Mouse (Mus musculus) C3H10T1/2 (cell line): Measurements from ENCODE around the gene Trim46. TPM values are rescaled to one million over a fixed set of nuclear protein-coding genes. Genes with fewer than 3 reads are reported as not detected.

Source experiments
- polyA plus RNA-seq, 2 experiments: library from polyadenylated mRNA; unstranded; fragments of >200 nt; fragmentation: generic; extraction: Trizol; gene quantifications; one replicate each; pipeline ENCODE4 v1.2.1; 2012; ENCODE audit warnings: missing spikeins in 2 of 2

Gene Trim46
- 10 to 100 TPM in 1 of 2 experiments, 1 to 10 TPM in 1; 2.6 to 10.1 TPM for polyA plus RNA-seq

GRCm38 (mm10) chr3:89246261-89247100, at the start of gene Trim46:
Trim46 (minus strand) TSS chr3:89246309.

DNA sequence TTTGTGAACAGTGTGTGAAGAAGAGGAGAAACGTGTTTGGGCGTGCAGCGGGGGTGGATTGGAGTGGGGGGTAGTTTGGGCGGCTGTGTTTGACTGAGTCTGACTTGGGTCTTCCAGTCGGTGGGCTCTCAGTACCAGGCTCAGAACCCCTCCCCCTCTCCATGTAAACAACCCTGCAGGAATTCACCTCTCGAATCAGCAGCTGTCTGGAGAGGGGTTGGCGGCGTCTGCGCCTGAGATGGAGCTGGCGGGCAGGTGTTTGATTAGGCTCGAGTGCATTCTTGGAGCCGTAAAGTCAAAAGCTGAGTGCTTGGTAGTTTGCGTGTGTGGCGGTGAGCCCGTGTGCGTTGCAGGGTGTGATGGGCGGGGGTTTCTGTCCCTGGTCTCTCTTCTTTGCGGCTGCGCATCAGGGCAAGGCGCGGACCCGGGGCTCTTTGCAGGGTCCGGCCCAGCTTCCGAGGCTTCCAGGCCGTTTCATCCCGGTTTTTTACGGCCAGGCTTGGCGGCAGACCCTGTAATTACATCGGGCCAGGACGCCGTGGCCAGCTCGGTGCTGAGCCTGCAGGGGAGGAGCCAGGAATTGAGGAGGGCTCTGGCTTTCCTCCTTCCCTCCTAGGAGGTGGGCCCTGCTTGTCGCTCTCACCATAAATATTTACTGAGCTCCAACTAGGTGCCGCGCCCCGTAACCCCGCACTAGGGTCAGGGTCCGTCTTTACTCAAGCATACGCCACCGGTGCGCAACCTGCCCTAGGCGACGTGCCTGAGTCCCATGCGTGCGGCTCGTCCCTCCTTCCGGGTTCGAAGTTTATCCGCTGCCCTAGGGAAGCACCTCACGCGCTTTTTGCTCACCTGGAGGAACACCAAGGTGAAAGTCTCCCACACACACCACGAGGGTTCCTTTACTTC, 34.8 kb upstream of the Trim46 start, which contains the start of gene Efna1:
TSS of gene Efna1 (minus strand) at position 537 of the 906 bp plus-strand sequence.

DNA sequence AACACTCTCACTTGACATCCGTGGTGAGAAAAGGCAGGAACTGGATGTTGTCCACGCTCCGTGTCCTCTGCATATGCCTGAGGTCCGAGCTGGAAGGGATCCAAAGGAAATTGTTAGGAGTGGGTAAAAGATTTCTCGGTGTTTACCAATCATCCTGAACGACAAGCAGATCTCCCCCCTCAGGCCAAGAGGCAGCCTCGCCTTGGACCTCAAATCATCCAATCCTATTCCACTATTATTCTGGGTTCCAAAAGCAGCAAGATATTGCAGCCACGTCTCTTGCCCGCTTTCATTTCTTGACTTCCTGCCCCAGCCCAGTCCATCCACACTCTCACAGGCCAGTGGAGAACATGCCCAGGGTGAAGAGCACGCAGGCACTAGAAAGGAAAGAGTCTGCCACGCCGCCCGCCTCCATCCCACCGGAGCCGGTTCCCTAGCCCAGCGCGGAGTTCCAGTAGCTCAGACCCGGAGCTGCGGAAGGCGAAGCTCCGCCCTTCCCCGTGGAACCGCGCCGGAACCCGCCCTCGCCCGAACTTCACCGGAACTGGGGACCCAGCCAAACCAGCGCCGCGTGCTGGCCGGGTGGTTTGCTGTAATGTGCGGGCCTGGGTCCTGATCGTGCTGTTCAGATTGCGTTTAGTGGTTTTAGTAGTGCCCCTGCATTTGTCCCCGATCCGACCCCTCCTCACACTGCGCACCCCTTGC, 24.1 kb upstream of the Trim46 start, which contains the start of gene Slc50a1:
TSS of gene Slc50a1 (minus strand) at position 520 of the 705 bp plus-strand sequence.

DNA sequence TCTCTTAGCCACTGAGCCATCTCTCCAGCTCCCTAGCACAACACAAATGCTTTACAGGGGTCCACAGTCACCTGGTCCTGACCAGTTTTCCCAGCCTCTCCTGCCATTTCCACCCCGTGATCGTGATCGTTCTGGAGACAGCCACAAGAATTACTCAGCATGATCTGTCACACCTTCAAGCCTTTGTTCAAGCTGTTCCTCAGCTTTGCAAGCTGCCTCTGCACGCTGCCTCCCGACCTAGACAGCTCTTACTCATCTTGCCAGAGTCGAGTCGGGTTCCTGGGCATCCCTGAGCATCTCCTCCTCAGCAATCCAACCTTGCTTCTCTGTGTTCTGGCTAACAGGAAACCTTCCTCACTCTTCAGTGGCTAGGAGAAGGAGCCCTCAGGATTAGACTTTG, 13.0 kb upstream of the Trim46 start, which contains the start of gene Dpm3:
TSS of gene Dpm3 (plus strand) at position 283 of the 400 bp plus-strand sequence.

GRCm38 (mm10) chr3:89245688-89246171, 379 bp downstream of the Trim46 start, which contains the start of gene Krtcap2:
Krtcap2 (plus strand) TSS chr3:89245966.

GRCm38 (mm10) chr3:89228836-89229235, 17.3 kb downstream of the Trim46 start, which contains the start of gene Muc1:
Muc1 (plus strand) TSS chr3:89229057.

DNA sequence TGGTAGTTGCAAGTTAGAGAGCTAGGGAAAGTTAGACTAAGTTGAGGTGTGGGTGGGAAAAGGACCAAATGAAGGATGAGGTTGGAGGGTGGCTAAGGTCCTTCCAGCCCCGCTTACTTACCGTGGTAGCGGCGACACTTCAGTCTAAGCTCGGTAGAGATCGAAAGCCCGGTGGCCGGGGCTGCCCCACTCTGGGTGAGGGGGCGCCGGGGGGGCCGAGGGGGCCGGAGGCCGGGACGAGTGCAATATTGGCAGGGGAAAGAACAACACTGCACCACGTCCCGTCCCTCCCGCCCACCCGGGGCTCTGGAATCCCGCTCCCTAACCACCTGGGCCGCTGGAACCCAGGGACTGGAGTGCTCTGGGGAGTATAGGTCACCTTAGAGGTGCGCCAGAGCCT, 19.2 kb downstream of the Trim46 start, which contains the start of gene Mtx1:
TSS of gene Mtx1 (minus strand) at position 189 of the 400 bp plus-strand sequence.

DNA sequence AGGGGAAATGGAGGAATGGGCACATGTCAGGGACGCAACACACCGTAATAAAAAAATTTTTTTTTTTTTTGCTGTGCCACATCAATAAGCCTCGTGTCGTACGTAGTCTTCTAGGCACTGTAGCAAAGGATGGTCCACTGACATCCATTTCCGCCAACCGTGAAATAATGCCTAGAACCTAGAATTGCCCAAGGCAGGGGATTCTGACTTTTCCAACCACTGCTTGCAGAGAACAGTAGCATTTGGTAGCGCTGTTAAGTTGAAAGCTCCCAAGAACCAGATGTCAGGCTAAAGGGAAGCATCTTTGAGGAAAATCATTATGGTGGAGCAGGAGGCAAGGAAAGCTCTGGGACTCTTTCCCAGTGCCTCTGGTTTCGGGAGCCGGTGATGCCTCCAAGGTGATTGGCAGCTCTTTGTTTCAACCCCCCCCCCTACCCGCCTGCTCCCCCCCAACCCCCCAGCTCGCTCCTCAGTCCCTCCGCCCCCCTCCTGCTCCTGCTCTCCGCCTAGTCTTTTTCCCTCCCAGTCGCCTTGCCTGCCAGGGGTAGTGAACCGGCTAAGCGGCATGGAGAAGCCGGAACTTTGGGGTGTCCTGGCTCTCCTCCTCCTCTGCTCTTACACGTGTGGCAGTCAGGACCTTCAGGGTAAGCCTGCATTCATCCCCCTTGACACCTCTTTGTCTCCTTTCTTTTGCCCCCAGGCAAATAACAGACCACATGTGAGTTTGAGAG, 31.3 kb downstream of the Trim46 start, which contains the start of gene Thbs3:
TSS of gene Thbs3 (plus strand) at position 500 of the 731 bp plus-strand sequence.

GRCm38 (mm10) chr3:89202253-89203141, 43.6 kb downstream of the Trim46 start, which contains the start of gene Gba:
Gba (plus strand) TSS chr3:89202928.

Other genes starting within 250 kb of the Trim46 start
- 10 to 100 TPM in 1 of 2 experiments, 1 to 10 TPM in 1; 4.8 to 12.8 TPM for gene Rusc1, start 153.0 kb downstream of the Trim46 start, polyA plus RNA-seq
- gene Gm43738, start 145.2 kb downstream of the Trim46 start, polyA plus RNA-seq = under 1 TPM in 1 of 2 experiments, not detected in 1; 0.02 TPM
- gene Fdps, start 144.3 kb downstream of the Trim46 start, polyA plus RNA-seq = 100 to 1,000 TPM; 220 to 479 TPM
- gene Pklr, start 110.2 kb downstream of the Trim46 start, polyA plus RNA-seq = not detected
- under 1 TPM; 0.01 to 0.05 TPM for gene Hcn3, start 86.1 kb downstream of the Trim46 start, polyA plus RNA-seq
- gene Clk2, start 81.5 kb downstream of the Trim46 start, polyA plus RNA-seq = 10 to 100 TPM in 1 of 2 experiments, 1 to 10 TPM in 1; 4.7 to 19.1 TPM
- gene Scamp3, start 68.8 kb downstream of the Trim46 start, polyA plus RNA-seq = 10 to 100 TPM; 90.3 to 97.0 TPM
- 1 to 10 TPM; 1.6 to 7.0 TPM for gene Fam189b, start 63.2 kb downstream of the Trim46 start, polyA plus RNA-seq
- gene Gba, start 43.4 kb downstream of the Trim46 start, polyA plus RNA-seq = 10 to 100 TPM; 46.1 to 51.9 TPM
- gene Thbs3, start 31.1 kb downstream of the Trim46 start, polyA plus RNA-seq = 10 to 100 TPM in 1 of 2 experiments, 1 to 10 TPM in 1; 4.9 to 20.8 TPM
- 100 to 1,000 TPM; 154 to 198 TPM for gene Mtx1, start 19.2 kb downstream of the Trim46 start, polyA plus RNA-seq
- under 1 TPM; 0.19 to 0.83 TPM for gene Muc1, start 17.3 kb downstream of the Trim46 start, polyA plus RNA-seq
- gene Krtcap2, start 343 bp downstream of the Trim46 start, polyA plus RNA-seq = 100 to 1,000 TPM; 242 to 330 TPM
- gene Dpm3, start 13.0 kb upstream of the Trim46 start, polyA plus RNA-seq = 100 to 1,000 TPM; 266 to 496 TPM
- 10 to 100 TPM; 42.6 to 99.0 TPM for gene Slc50a1, start 24.3 kb upstream of the Trim46 start, polyA plus RNA-seq
- 10 to 100 TPM; 17.9 to 33.6 TPM for gene Efna1, start 34.8 kb upstream of the Trim46 start, polyA plus RNA-seq
- 1 to 10 TPM; 1.9 to 8.8 TPM for gene Efna3, start 76.7 kb upstream of the Trim46 start, polyA plus RNA-seq
- 10 to 100 TPM in 1 of 2 experiments, 1 to 10 TPM in 1; 7.9 to 33.4 TPM for gene Efna4, start 91.7 kb upstream of the Trim46 start, polyA plus RNA-seq
- gene Adam15, start 103.7 kb upstream of the Trim46 start, polyA plus RNA-seq = 100 to 1,000 TPM in 1 of 2 experiments, 10 to 100 TPM in 1; 85.2 to 200 TPM
- gene Dcst2, start 115.7 kb upstream of the Trim46 start, polyA plus RNA-seq = under 1 TPM; 0.02 to 0.15 TPM
- gene Dcst1, start 118.9 kb upstream of the Trim46 start, polyA plus RNA-seq = 1 to 10 TPM in 1 of 2 experiments, under 1 TPM in 1; 0.28 to 1.5 TPM
- gene Zbtb7b, start 148.5 kb upstream of the Trim46 start, polyA plus RNA-seq = 10 to 100 TPM; 18.7 to 21.5 TPM
- under 1 TPM in 1 of 2 experiments, not detected in 1; 0.58 TPM for gene Lenep, start 156.5 kb upstream of the Trim46 start, polyA plus RNA-seq
- 10 to 100 TPM; 11.2 to 13.3 TPM for gene Flad1, start 165.6 kb upstream of the Trim46 start, polyA plus RNA-seq
- 100 to 1,000 TPM; 144 to 161 TPM for gene Cks1b, start 172.1 kb upstream of the Trim46 start, polyA plus RNA-seq
- 10 to 100 TPM; 25.5 to 78.6 TPM for gene Shc1, start 172.1 kb upstream of the Trim46 start, polyA plus RNA-seq
- 10 to 100 TPM; 32.6 to 45.6 TPM for gene Pygo2, start 183.9 kb upstream of the Trim46 start, polyA plus RNA-seq
- 10 to 100 TPM in 1 of 2 experiments, 1 to 10 TPM in 1; 2.0 to 22.2 TPM for gene Pbxip1, start 190.4 kb upstream of the Trim46 start, polyA plus RNA-seq
- 10 to 100 TPM; 33.8 to 48.4 TPM for gene Pmvk, start 208.2 kb upstream of the Trim46 start, polyA plus RNA-seq